Mouse (Mus musculus): ENCODE data around the gene Acadsb.

The Acadsb gene

GRCm38 (mm10) chr7:131465117-131465601, 54.8 kb downstream of the Acadsb start:
- no peak for ATAC-seq (ENCODE audit: low TSS enrichment)

- no peak for ATAC-seq (ENCODE audit: low TSS enrichment)
These were observed 55.3 kb downstream of the Acadsb start for GRCm38 (mm10) chr7:131465735-131466134.

- ATAC-seq (ENCODE audit: low TSS enrichment) = no peak
These were observed 56.9 kb downstream of the Acadsb start for GRCm38 (mm10) chr7:131467312-131467711.

GRCm38 (mm10) chr7:131469506-131469905, 59.1 kb downstream of the Acadsb start:
- ATAC-seq (ENCODE audit: low TSS enrichment) = no peak

- no peak for ATAC-seq (ENCODE audit: low TSS enrichment)
These were observed 61.1 kb downstream of the Acadsb start for GRCm38 (mm10) chr7:131471551-131471950.

GRCm38 (mm10) chr7:131477140-131477539, 66.7 kb downstream of the Acadsb start:
- no peak for ATAC-seq (ENCODE audit: low TSS enrichment)

- no peak for ATAC-seq (ENCODE audit: low TSS enrichment)
These were observed 68.0 kb downstream of the Acadsb start for GRCm38 (mm10) chr7:131478403-131478802.

All from frontal cortex, adult (tissue).